Mouse (Mus musculus) cortical plate, adult 2 months (tissue): ENCODE data around the gene Fam19a5.

Source experiments
- CTCF ChIP-seq: fragments of 200-500 bp; IDR thresholded peaks from 2 replicates; pipeline ENCODE4 v1.5.1; 2011; ENCODE audit warnings: mild to moderate bottlenecking, control low read depth, low read length; ENCODE audit not compliant: insufficient read depth; ENCODE audit errors: extremely low read depth
- POLR2A ChIP-seq: fragments of 200-500 bp; IDR thresholded peaks from 2 replicates; pipeline ENCODE4 v1.6.1; 2011; ENCODE audit warnings: mild to moderate bottlenecking, low read length, control low read depth; ENCODE audit not compliant: insufficient read depth; ENCODE audit errors: extremely low read depth

DNA sequence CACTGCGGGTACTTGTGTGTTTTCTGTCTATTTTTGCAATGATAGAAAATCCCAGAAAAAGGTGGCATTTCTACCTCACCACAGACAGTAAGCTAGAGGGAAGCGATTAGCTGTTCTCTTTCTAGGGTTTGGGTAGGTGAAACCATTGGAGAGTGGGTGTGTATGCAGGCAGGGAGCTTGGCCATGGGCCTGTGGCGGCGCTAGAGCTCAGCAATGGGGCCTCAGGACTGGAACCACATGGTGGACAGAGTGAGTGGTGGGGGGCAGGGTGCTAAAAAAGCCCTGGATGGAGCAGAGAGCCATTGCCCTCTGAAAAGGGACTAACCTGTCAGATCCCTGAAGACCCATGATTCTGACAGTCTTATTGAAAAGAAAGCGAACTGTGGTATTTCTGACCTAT, 6.7 kb downstream of the Fam19a5 start:
- TF ChIP-seq CTCF, result peak; percentile 23; the same call in 1 of the 2 replicates
- TF ChIP-seq POLR2A, result no peak
